Mouse (Mus musculus) G1E (cell line): Measurements from ENCODE around the gene Tlcd1. TPM values are rescaled to one million over a fixed set of nuclear protein-coding genes. Genes with fewer than 3 reads are reported as not detected.

Experiments
- ATAC-seq: 2 replicates; pipeline ENCODE4 v1.8.0; 2016; ENCODE audit warnings: mild to moderate bottlenecking; ENCODE audit not compliant: insufficient number of reproducible peaks, poor library complexity, low FRiP score, severe bottlenecking; ENCODE audit errors: extremely low read depth
- DNase-seq: peaks from one replicate; pipeline ENCODE4 v3.0.0; 2012; ENCODE audit warnings: low spot score
- H3K27me3 ChIP-seq: 2 replicates; pipeline ENCODE4 v1.6.1; 2012; ENCODE audit warnings: mild to moderate bottlenecking, low read length, inconsistent platforms; ENCODE audit not compliant: insufficient read depth
- H3K36me3 ChIP-seq: replicated peaks from 2 replicates; pipeline ENCODE3; 2012; ENCODE audit warnings: mild to moderate bottlenecking, inconsistent platforms
- H3K4me1 ChIP-seq: 2 replicates; pipeline ENCODE4 v1.6.1; 2012; ENCODE audit warnings: low read depth, low read length, inconsistent platforms, mixed read lengths; ENCODE audit not compliant: insufficient read depth
- H3K4me3 ChIP-seq: 2 replicates; pipeline ENCODE4 v1.5.1; 2012; ENCODE audit warnings: low read depth, mild to moderate bottlenecking, inconsistent platforms, low read length, moderate library complexity, mixed read lengths
- H3K9me3 ChIP-seq: replicated peaks from 2 replicates; pipeline ENCODE4 v1.6.1; 2012; ENCODE audit warnings: inconsistent platforms
- CTCF ChIP-seq: IDR thresholded peaks from 2 replicates; pipeline ENCODE4 v1.5.1; 2012; ENCODE audit warnings: low read depth, low read length, inconsistent platforms, mixed read lengths
- GATA1 ChIP-seq: IDR thresholded peaks from 2 replicates; pipeline ENCODE4 v1.6.1; 2012; ENCODE audit warnings: borderline replicate concordance, low read length, inconsistent platforms, mixed read lengths
- GATA2 ChIP-seq: IDR thresholded peaks from 2 replicates; pipeline ENCODE4 v1.6.1; 2012; ENCODE audit warnings: low read depth, low read length, inconsistent platforms, borderline replicate concordance
- POLR2AphosphoS5 ChIP-seq: IDR thresholded peaks from 2 replicates; pipeline ENCODE4 v1.6.1; 2012; ENCODE audit warnings: low read depth, low read length, inconsistent platforms; ENCODE audit not compliant: insufficient replicate concordance
- TAL1 ChIP-seq: conservative IDR thresholded peaks from 2 replicates; pipeline ENCODE4 v1.6.1; 2012; ENCODE audit warnings: low read depth, low read length, inconsistent platforms, mixed read lengths
- polyA plus RNA-seq: library from polyadenylated mRNA; stranded (reverse); fragments of >175 nt; gene quantifications from 2 replicates; pipeline ENCODE4 v1.2.3, GENCODE M21; 2012
- total RNA-seq, 2 experiments: library from RNA; stranded (forward) in 1 of 2; stranded (reverse) in 1 of 2; fragments of 200-1000 nt in 1 of 2; fragments of >200 nt in 1 of 2; fragmentation: Nextera tagmentation in 1 of 2; gene quantifications; 2 replicates each; pipeline ENCODE4 v1.2.3; 2014 to 2017

Tlcd1 gene
- total and polyA plus RNA-seq, 3 experiments: 6.7 to 47.8 (median 15.5) TPM

DNA sequence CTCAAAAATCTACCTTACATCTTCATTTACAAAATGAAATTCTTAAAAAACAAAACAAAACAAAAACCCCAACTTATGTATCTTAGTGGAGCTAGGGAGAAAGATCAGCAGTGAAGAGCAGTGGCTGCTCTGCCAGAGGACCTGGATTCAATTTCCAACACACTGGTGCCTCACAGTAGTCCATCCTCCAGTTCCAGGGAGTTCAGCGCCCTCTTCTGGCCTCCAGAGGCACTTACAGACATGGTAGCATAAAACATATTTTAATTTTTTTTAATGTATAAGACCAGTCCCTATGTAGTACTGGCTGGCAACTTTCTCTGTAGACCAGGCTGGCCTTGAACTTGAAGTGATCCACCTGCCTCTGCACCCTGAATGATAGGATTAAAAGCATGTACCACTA, 25.4 kb upstream of the Tlcd1 start:
- no peak overlapping the region for H3K4me3 ChIP-seq
- DNase-seq: no peak

DNA sequence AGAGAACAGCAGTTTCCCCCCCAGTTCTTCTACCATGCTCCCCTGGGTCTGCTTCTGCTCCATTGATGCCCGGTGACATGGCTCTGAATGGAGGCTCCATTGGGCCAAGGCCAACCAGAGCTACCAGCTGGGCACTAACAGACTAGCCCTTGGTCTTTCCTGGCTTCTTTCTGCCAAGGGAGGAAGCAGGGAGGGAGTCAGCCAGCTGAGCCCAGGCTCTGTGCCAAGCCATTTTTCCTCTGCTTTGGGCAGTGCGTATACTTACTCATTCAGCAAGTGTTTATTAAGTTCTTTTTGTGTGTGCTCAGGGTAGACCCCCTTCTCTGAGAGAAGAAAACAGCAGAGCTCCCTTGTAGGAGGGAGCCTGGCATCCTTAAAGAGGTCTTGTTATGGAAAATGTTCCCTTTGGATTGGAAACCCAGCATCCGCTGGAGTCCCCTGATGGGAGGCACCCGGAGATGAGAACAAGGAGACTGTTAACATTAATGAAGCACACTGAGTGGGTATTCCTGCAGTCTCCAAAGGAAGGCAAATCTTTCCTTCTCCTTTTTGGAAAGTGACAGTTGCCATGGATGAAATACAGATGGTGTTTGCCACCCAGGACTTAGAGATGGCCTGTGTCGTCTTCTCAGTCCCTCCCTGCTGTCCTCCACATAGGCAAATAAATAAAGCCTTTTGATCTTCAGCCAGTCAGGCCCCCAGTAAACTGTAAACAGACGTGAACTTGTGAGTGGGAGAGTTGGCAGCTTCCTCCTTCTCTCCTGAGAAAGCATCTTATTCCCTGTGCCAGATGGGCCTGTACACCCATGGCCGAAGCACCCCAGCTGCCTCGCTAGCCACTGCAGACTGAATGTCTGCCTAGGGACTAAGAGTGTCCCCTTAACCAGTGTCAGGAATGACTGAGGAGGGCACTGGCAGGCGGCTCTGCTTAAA, 23.9 kb upstream of the Tlcd1 start:
- ATAC-seq (no peak), DNase-seq (no peak)
- Histone ChIP-seq H3K27me3 (no peaks in the 10 kb centered on the region), H3K36me3 (peaks cover 92% of the 10 kb centered on the region), H3K4me3 (no peak overlapping the region), H3K9me3 (no peaks in the 10 kb centered on the region), H3K4me1 (peaks cover 22% of the 10 kb centered on the region)
- TF ChIP-seq CTCF: no peak
- TF ChIP-seq GATA1: no peak
- TF ChIP-seq TAL1: no peak
- no peak for TF ChIP-seq GATA2
- TF ChIP-seq POLR2AphosphoS5: no peak

More for the DNA sequence above, 25.4 kb upstream of the Tlcd1 start:
- Histone ChIP-seq H3K4me1 (peaks cover 17% of the 10 kb centered on the region), H3K36me3 (peaks cover 93% of the 10 kb centered on the region), H3K9me3 (no peaks in the 10 kb centered on the region), H3K27me3 (no peaks in the 10 kb centered on the region)
- no peak for TF ChIP-seq GATA1
- peak; percentile 68 for TF ChIP-seq CTCF
- TF ChIP-seq TAL1: no peak
- no peak for ATAC-seq

DNA sequence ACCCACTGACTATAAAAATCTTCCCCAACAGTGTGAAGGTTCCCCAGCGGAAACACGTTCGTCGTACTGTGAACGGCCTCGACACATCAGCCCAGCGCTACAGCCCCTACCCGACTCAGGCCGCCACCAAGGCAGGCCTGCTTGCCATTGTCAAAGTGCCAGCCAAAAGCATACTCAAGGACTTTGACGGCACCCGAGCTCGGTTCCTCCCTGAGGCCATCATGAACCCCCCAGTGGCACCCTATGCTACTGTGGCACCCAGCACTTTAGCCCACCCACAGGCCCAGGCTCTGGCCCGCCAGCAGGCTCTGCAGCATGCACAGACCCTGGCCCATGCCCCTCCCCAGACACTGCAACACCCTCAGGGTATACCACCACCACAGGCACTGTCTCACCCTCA, 22.7 kb upstream of the Tlcd1 start:
- Histone ChIP-seq H3K36me3 (peaks cover 94% of the 10 kb centered on the region), H3K27me3 (no peaks in the 10 kb centered on the region)
- ATAC-seq: no peak

DNA sequence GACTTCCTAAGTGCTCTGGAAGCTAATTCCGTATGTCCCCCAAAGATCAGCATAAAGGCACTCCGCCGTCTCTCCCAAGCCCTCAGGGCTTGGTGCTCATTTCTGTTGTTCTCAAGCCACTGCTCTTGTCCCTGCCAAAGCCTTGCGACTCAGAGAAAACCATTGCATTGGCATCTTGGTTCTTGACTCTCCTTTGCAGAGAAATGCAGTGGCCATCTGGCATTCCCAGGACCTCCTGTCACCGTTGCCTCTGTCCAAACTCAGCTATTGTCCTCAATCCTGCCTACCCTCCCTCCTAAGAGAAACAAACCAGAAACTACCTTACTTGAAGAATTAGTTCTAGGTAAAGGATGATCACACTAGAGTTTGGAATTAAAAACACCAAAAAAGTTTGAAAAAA, 20.8 kb upstream of the Tlcd1 start:
- Histone ChIP-seq H3K36me3 (peaks cover 96% of the 10 kb centered on the region), H3K9me3 (no peaks in the 10 kb centered on the region), H3K4me3 (no peak overlapping the region), H3K27me3 (no peaks in the 10 kb centered on the region), H3K4me1 (peaks cover 50% of the 10 kb centered on the region)
- TF ChIP-seq GATA2 (no peak), CTCF (no peak), POLR2AphosphoS5 (no peak), TAL1 (no peak), GATA1 (no peak)
- no peak for DNase-seq
- ATAC-seq: no peak

More for the DNA sequence above, 22.7 kb upstream of the Tlcd1 start:
- Histone ChIP-seq H3K9me3 (no peaks in the 10 kb centered on the region), H3K4me3 (no peak overlapping the region), H3K4me1 (peaks cover 31% of the 10 kb centered on the region)
- TF ChIP-seq GATA2 (no peak), GATA1 (no peak), TAL1 (no peak), CTCF (no peak), POLR2AphosphoS5 (no peak)
- DNase-seq: no peak

DNA sequence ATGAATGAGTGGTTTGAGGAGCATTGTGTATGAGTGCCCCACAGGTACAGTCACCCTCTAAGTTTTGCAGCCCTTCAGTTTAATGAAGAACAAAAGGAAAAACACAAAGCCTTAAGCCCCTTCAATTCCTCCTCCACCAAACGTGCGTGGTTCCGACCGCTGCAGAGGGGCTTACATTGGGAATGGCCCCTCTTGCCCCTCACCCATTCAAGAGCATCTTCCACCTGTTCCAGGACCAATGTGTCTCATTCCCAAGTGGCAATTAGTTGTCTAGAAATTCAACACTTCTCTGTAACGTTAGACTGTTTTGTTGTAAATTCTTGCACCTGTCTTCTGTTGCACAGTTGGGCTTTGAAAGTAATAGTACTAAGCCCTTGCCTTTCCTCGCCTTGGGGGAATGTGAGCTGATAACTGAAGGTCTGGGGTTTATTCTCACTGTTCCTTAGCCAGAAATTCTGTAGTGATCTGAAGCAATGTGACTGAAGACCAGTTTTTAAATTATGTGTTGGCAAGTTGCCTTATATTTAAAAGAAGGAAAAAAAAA, 20.3 kb upstream of the Tlcd1 start:
- ATAC-seq: no peak
- no peak for DNase-seq
- Histone ChIP-seq H3K4me1 (peaks cover 55% of the 10 kb centered on the region), H3K27me3 (no peaks in the 10 kb centered on the region), H3K36me3 (peaks cover 96% of the 10 kb centered on the region), H3K9me3 (no peaks in the 10 kb centered on the region), H3K4me3 (no peak overlapping the region)
- TF ChIP-seq GATA2 (no peak), GATA1 (no peak), CTCF (no peak), TAL1 (no peak), POLR2AphosphoS5 (no peak)

DNA sequence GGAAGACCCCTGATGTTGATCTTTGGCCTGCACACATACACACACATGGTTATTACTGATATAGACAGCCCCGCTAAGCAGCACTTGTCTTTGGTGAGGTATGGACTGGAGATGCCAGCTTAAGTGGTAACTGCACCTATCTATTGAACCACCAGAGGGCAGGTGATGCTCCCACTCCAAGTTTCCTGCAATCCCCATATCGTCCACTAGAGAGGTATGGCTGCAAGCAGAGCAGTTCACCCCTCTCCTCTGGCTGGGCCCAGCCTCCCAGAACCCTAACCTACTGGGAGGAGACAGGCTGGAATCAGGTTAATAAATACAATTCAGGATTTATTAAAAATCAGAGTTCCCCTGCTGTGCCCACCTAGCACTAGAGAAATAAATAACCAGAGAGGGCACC, 17.4 kb upstream of the Tlcd1 start:
- H3K36me3 ChIP-seq: peaks cover 99% of the 10 kb centered on the region
- H3K4me1 ChIP-seq: peaks cover 76% of the 10 kb centered on the region
- peak; percentile 65 for DNase-seq
- H3K4me3 ChIP-seq: no peak overlapping the region
- ATAC-seq: peak; percentile 60; the same call in 1 of the 2 replicates
- H3K9me3 ChIP-seq: no peaks in the 10 kb centered on the region
- no peak for TF ChIP-seq GATA1
- no peak for TF ChIP-seq TAL1
- TF ChIP-seq CTCF: peak; percentile 99
- H3K27me3 ChIP-seq: no peaks in the 10 kb centered on the region
